Comparison of ENCODE assay signal across 23 mouse cellular contexts in genomic region chr4:130189606-130190005, GRCm38 (mm10). TPM values are rescaled to one million over a fixed set of nuclear protein-coding genes. Genes with fewer than 3 reads are reported as not detected.
DNase-seq lines count a peak whose midpoint lies in the region; ATAC-seq and TF ChIP-seq lines count a peak whose summit lies in the region.
"Had no signal": no experiment of that assay in that cellular context is flagged by ENCODE, and none has a peak within 500 bp of the region (broad histone marks: within the 10 kb centered on the region; RNA-seq: fewer than 3 reads in every experiment).

No protein-coding gene starts in this region.

- no peak overlapping the region for H3K4me3 ChIP-seq in heart, embryonic 16.5 days (ENCODE audit: low read length)
- H3K4me3 ChIP-seq in lung, embryonic 14.5 days (ENCODE audit: low read depth, low read length) = no peak overlapping the region
- H3K4me3 ChIP-seq in intestine, embryonic 15.5 days (replicated peaks) = no peak overlapping the region
- no peak overlapping the region for H3K4me3 ChIP-seq in limb, embryonic 10.5 days
- no peak overlapping the region for H3K4me3 ChIP-seq in midbrain, embryonic 16.5 days (ENCODE audit: low read depth, low read length)
- H3K4me3 ChIP-seq: hindbrain, embryonic 12.5 days; layer of hippocampus, adult 2 months; left cerebral cortex, adult 2 months had no signal

- no peak overlapping the region for H3K4me2 ChIP-seq in heart, embryonic 16.5 days (ENCODE audit: low read depth, low read length)
- no peak overlapping the region for H3K4me2 ChIP-seq in lung, embryonic 14.5 days
- no peak overlapping the region for H3K4me2 ChIP-seq in intestine, embryonic 15.5 days (replicated peaks)
- H3K4me2 ChIP-seq in midbrain, embryonic 16.5 days (ENCODE audit: low read length) = no peak overlapping the region

- no peak overlapping the region for H3K27ac ChIP-seq in heart, embryonic 16.5 days (ENCODE audit: low read length)
- H3K27ac ChIP-seq in lung, embryonic 14.5 days (ENCODE audit: low read depth) = no peak overlapping the region
- H3K27ac ChIP-seq in intestine, embryonic 15.5 days = no peak overlapping the region
- no peak overlapping the region for H3K27ac ChIP-seq in limb, embryonic 10.5 days
- H3K27ac ChIP-seq in midbrain, embryonic 16.5 days (ENCODE audit: low read length) = no peak overlapping the region
- H3K27ac ChIP-seq: embryonic facial prominence, embryonic 10.5 days; embryonic facial prominence, embryonic 15.5 days; forebrain, embryonic 13.5 days; hindbrain, embryonic 12.5 days; hindbrain, postnatal 0 days; layer of hippocampus, adult 2 months; left cerebral cortex, adult 2 months; limb, embryonic 13.5 days; neural tube, embryonic 15.5 days had no signal

- WGBS in heart, embryonic 16.5 days = 60% methylated on average over 7 of the region's 7 CpGs
- WGBS in lung, embryonic 14.5 days = 59% methylated on average over 7 of the region's 7 CpGs
- WGBS in intestine, embryonic 15.5 days = 66% methylated on average over 7 of the region's 7 CpGs
- 65% methylated on average over 7 of the region's 7 CpGs for WGBS in limb, embryonic 10.5 days
- WGBS in midbrain, embryonic 16.5 days = 73% methylated on average over 7 of the region's 7 CpGs

- no peak overlapping the region for H3K9ac ChIP-seq in heart, embryonic 16.5 days (ENCODE audit: low read length)
- no peak overlapping the region for H3K9ac ChIP-seq in lung, embryonic 14.5 days
- no peak overlapping the region for H3K9ac ChIP-seq in intestine, embryonic 15.5 days
- H3K9ac ChIP-seq in midbrain, embryonic 16.5 days (ENCODE audit: low read depth, low read length) = no peak overlapping the region
- H3K9ac ChIP-seq: embryonic facial prominence, embryonic 15.5 days; forebrain, embryonic 13.5 days; heart, embryonic 12.5 days; hindbrain, embryonic 12.5 days; limb, embryonic 13.5 days; neural tube, embryonic 15.5 days had no signal

- peaks cover 6% of the 10 kb centered on the region; the same call in 1 of the 2 replicates for H3K27me3 ChIP-seq in heart, embryonic 16.5 days (ENCODE audit: control insufficient read depth, insufficient read depth, low read length)
- no peaks in the 10 kb centered on the region for H3K27me3 ChIP-seq in lung, embryonic 14.5 days (ENCODE audit: insufficient read depth, low read length)
- H3K27me3 ChIP-seq in intestine, embryonic 15.5 days (replicated peaks) = no peaks in the 10 kb centered on the region
- H3K27me3 ChIP-seq in limb, embryonic 10.5 days (ENCODE audit: low read depth, poor library complexity, severe bottlenecking) = peaks cover 7% of the 10 kb centered on the region; the same call in 1 of the 2 replicates
- H3K27me3 ChIP-seq in midbrain, embryonic 16.5 days (ENCODE audit: control insufficient read depth, insufficient read depth, low read depth, low read length) = no peaks in the 10 kb centered on the region
- H3K27me3 ChIP-seq: neural tube, embryonic 15.5 days; Patski had no signal

- ATAC-seq in heart, embryonic 16.5 days (replicated peaks; ENCODE audit: extremely low read depth, insufficient read depth, low FRiP score) = peak; percentile 28; the same call in 1 of the 2 replicates
- peak; percentile 24; the same call in 1 of the 2 replicates for ATAC-seq in lung, embryonic 14.5 days (ENCODE audit: insufficient read depth)
- ATAC-seq in intestine, embryonic 15.5 days = 0 out of 2 replicates have a peak, but pooled peaks have one; percentile 48
- no peak for ATAC-seq in midbrain, embryonic 16.5 days
- ATAC-seq: Patski had no signal

- DNase-seq in heart, adult 9 months (ENCODE audit: low spot score in 2 of 2) = no peak
- no peak for DNase-seq in lung, embryonic 14.5 days
- DNase-seq in lung, postnatal 36 days = no peak
- DNase-seq in limb, embryonic 10.5 days (ENCODE audit: low spot score) = no peak

- H3K9me3 ChIP-seq in heart, embryonic 16.5 days (replicated peaks; ENCODE audit: control insufficient read depth, low read length) = no peaks in the 10 kb centered on the region
- no peaks in the 10 kb centered on the region for H3K9me3 ChIP-seq in lung, embryonic 14.5 days (ENCODE audit: low read depth, low read length)
- H3K9me3 ChIP-seq in intestine, embryonic 15.5 days = no peaks in the 10 kb centered on the region
- no peaks in the 10 kb centered on the region for H3K9me3 ChIP-seq in limb, embryonic 10.5 days (replicated peaks)
- H3K9me3 ChIP-seq in midbrain, embryonic 16.5 days (replicated peaks; ENCODE audit: control insufficient read depth, low read length, poor library complexity, severe bottlenecking) = no peaks in the 10 kb centered on the region
- H3K9me3 ChIP-seq: embryonic facial prominence, embryonic 10.5 days; embryonic facial prominence, embryonic 15.5 days; forebrain, embryonic 13.5 days; heart, embryonic 12.5 days; hindbrain, embryonic 12.5 days; limb, embryonic 13.5 days; neural tube, embryonic 15.5 days had no signal

- H3K36me3 ChIP-seq in heart, embryonic 16.5 days (ENCODE audit: control insufficient read depth, insufficient read depth) = no peaks in the 10 kb centered on the region
- H3K36me3 ChIP-seq in lung, embryonic 14.5 days (ENCODE audit: insufficient read depth) = no peaks in the 10 kb centered on the region
- no peaks in the 10 kb centered on the region for H3K36me3 ChIP-seq in intestine, embryonic 15.5 days
- no peaks in the 10 kb centered on the region for H3K36me3 ChIP-seq in limb, embryonic 10.5 days
- no peaks in the 10 kb centered on the region for H3K36me3 ChIP-seq in midbrain, embryonic 16.5 days (ENCODE audit: control insufficient read depth, insufficient read depth, low read length)
- H3K36me3 ChIP-seq: embryonic facial prominence, embryonic 10.5 days; embryonic facial prominence, embryonic 15.5 days; heart, embryonic 12.5 days; hindbrain, embryonic 12.5 days; limb, embryonic 13.5 days; neural tube, embryonic 15.5 days had no signal

- TF ChIP-seq CTCF in lung, embryonic 14.5 days (IDR thresholded peaks at IDR 0.05; ENCODE audit: low read depth) = no peak

- H3K4me1 ChIP-seq in heart, embryonic 16.5 days (ENCODE audit: control insufficient read depth, insufficient read depth, low read length) = no peaks in the 10 kb centered on the region
- no peaks in the 10 kb centered on the region for H3K4me1 ChIP-seq in lung, embryonic 14.5 days (ENCODE audit: insufficient read depth)
- H3K4me1 ChIP-seq in intestine, embryonic 15.5 days (replicated peaks) = 0 out of 2 replicates have a peak, but pooled peaks cover 3% of the 10 kb centered on the region
- H3K4me1 ChIP-seq in limb, embryonic 10.5 days = peaks cover 10% of the 10 kb centered on the region; the same call in 1 of the 2 replicates
- H3K4me1 ChIP-seq in midbrain, embryonic 16.5 days (ENCODE audit: control insufficient read depth, insufficient read depth, low read length) = no peaks in the 10 kb centered on the region; the same call in 1 of the 2 replicates
- H3K4me1 ChIP-seq: forebrain, embryonic 13.5 days; heart, embryonic 12.5 days; hindbrain, embryonic 12.5 days had no signal

RNA-seq across cellular contexts. Expression of gene Tinagl1, which starts 14.7 kb away (rescaled TPM):
- 61.2 and 70.6 TPM in 2 replicates for polyA plus RNA-seq in heart, embryonic 16.5 days (2015; fragmentation: Nextera tagmentation; extraction: Ambion mirVana)
- polyA plus RNA-seq in lung, embryonic 14.5 days (2014; fragmentation: Nextera tagmentation; extraction: Ambion mirVana) = 29.6 and 30.3 TPM in 2 replicates
- 65.6 and 72.9 TPM in 2 replicates for polyA plus RNA-seq in intestine, embryonic 15.5 days (2015; fragmentation: Nextera tagmentation; extraction: Ambion mirVana)
- 8.0 and 8.1 TPM in 2 replicates for polyA plus RNA-seq in limb, embryonic 10.5 days (2016; fragmentation: Nextera tagmentation; extraction: Ambion mirVana)
- 4.3 and 4.6 TPM in 2 replicates for polyA plus RNA-seq in midbrain, embryonic 16.5 days (2015; fragmentation: Nextera tagmentation; extraction: Ambion mirVana)

RNA-seq across cellular contexts. Expression of gene Gm853, which starts 32.6 kb away (rescaled TPM):
- not detected in 2 replicates for polyA plus RNA-seq in heart, embryonic 16.5 days (2015; fragmentation: Nextera tagmentation; extraction: Ambion mirVana)
- not detected in 2 replicates for polyA plus RNA-seq in lung, embryonic 14.5 days (2014; fragmentation: Nextera tagmentation; extraction: Ambion mirVana)
- polyA plus RNA-seq in intestine, embryonic 15.5 days (2015; fragmentation: Nextera tagmentation; extraction: Ambion mirVana) = not detected in 2 replicates
- polyA plus RNA-seq in limb, embryonic 10.5 days (2016; fragmentation: Nextera tagmentation; extraction: Ambion mirVana) = not detected in 2 replicates
- polyA plus RNA-seq in midbrain, embryonic 16.5 days (2015; fragmentation: Nextera tagmentation; extraction: Ambion mirVana) = 0.24 TPM in 1 of 2 replicates, not detected in the other
- polyA plus RNA-seq: embryonic facial prominence, embryonic 10.5 days; embryonic facial prominence, embryonic 15.5 days; forebrain, embryonic 13.5 days; gonadal fat pad, adult 2 months; heart, embryonic 12.5 days; limb, embryonic 13.5 days; liver, embryonic 11.5 days; liver, embryonic 16.5 days; midbrain, embryonic 14.5 days; neural tube, embryonic 15.5 days; spleen, adult 2 months had no signal

RNA-seq across cellular contexts. Expression of gene Hcrtr1, which starts 50.4 kb away (rescaled TPM):
- 0.19 TPM in 1 of 2 replicates, not detected in the other for polyA plus RNA-seq in heart, embryonic 16.5 days (2015; fragmentation: Nextera tagmentation; extraction: Ambion mirVana)
- 0.14 and 0.39 TPM in 2 replicates for polyA plus RNA-seq in lung, embryonic 14.5 days (2014; fragmentation: Nextera tagmentation; extraction: Ambion mirVana)
- polyA plus RNA-seq in intestine, embryonic 15.5 days (2015; fragmentation: Nextera tagmentation; extraction: Ambion mirVana) = 0.24 and 0.37 TPM in 2 replicates
- 0.18 TPM in 1 of 2 replicates, not detected in the other for polyA plus RNA-seq in limb, embryonic 10.5 days (2016; fragmentation: Nextera tagmentation; extraction: Ambion mirVana)
- polyA plus RNA-seq in midbrain, embryonic 16.5 days (2015; fragmentation: Nextera tagmentation; extraction: Ambion mirVana) = 3.9 and 6.6 TPM in 2 replicates
- polyA plus RNA-seq: embryonic facial prominence, embryonic 15.5 days; forebrain, embryonic 13.5 days; heart, embryonic 12.5 days; limb, embryonic 13.5 days had no signal
